Mouse (Mus musculus) cerebellum, adult 2 months (tissue): ENCODE measurements around the gene Myh1. TPM values are rescaled to one million over a fixed set of nuclear protein-coding genes. Genes with fewer than 3 reads are reported as not detected.

ENCODE experiments used
- DNase-seq, 2 experiments: peaks; one replicate each; pipeline ENCODE4 v3.0.0; 2021
- H3K27ac ChIP-seq: fragments of 200-500 bp; 2 replicates; pipeline ENCODE4 v1.5.1; 2012; ENCODE audit warnings: low read length, control low read depth, inconsistent platforms; ENCODE audit not compliant: insufficient read depth
- H3K27me3 ChIP-seq: fragments of 200-500 bp; 2 replicates; pipeline ENCODE4 v1.6.1; 2012; ENCODE audit warnings: inconsistent platforms, mild to moderate bottlenecking, low read length, moderate library complexity; ENCODE audit not compliant: control insufficient read depth, insufficient read depth
- H3K4me1 ChIP-seq: fragments of 200-500 bp; 2 replicates; pipeline ENCODE4 v1.6.1; 2011; ENCODE audit warnings: low read length; ENCODE audit not compliant: control insufficient read depth, insufficient read depth
- H3K4me3 ChIP-seq: fragments of 200-500 bp; replicated peaks from 2 replicates; pipeline ENCODE3; 2011; ENCODE audit warnings: mild to moderate bottlenecking, low read depth, low read length, control low read depth; ENCODE audit not compliant: insufficient read depth
- CTCF ChIP-seq: fragments of 200-500 bp; IDR thresholded peaks from 2 replicates; pipeline ENCODE4 v1.5.1; 2011; ENCODE audit warnings: low read depth, mild to moderate bottlenecking, control low read depth, low read length, moderate library complexity, borderline replicate concordance; ENCODE audit not compliant: insufficient read depth
- POLR2A ChIP-seq: fragments of 200-500 bp; IDR thresholded peaks from 2 replicates; pipeline ENCODE4 v1.6.1; 2011; ENCODE audit warnings: low read length, control low read depth, borderline replicate concordance; ENCODE audit not compliant: insufficient read depth
- WGBS: fragments of 180-500 bp; shearing (Covaris S2); methylation state at CpG from one replicate; pipeline ENCODE4 v1.1.7; 2018; 5-methylcytosine and 5-hydroxymethylcytosine counted together
- polyA plus RNA-seq: library from polyadenylated mRNA; depleted of rRNA; stranded (reverse); fragments of >200 nt; gene quantifications from 2 replicates; pipeline ENCODE4 v1.2.3, GENCODE M21; 2012

The Myh1 gene
- polyA plus RNA-seq, 1 experiment: not detected

GRCm38 (mm10) chr11:67190814-67191213 is 9.0 kb upstream of the Myh1 start:
- no peak for TF ChIP-seq POLR2A
- TF ChIP-seq CTCF: no peak
- Histone ChIP-seq H3K4me3 (no peak overlapping the region), H3K27me3 (no peaks in the 10 kb centered on the region), H3K27ac (no peak overlapping the region), H3K4me1 (no peaks in the 10 kb centered on the region)
- no peak for DNase-seq
- WGBS: 89% methylated on average over 2 of the region's 2 CpGs

GRCm38 (mm10) chr11:67191496-67191895 is 8.4 kb upstream of the Myh1 start:
- TF ChIP-seq CTCF (no peak), POLR2A (no peak)
- WGBS: 91% methylated on average over 14 of the region's 14 CpGs
- Histone ChIP-seq H3K4me3 (no peak overlapping the region), H3K4me1 (no peaks in the 10 kb centered on the region), H3K27me3 (no peaks in the 10 kb centered on the region), H3K27ac (no peak overlapping the region)
- no peak for DNase-seq

DNA sequence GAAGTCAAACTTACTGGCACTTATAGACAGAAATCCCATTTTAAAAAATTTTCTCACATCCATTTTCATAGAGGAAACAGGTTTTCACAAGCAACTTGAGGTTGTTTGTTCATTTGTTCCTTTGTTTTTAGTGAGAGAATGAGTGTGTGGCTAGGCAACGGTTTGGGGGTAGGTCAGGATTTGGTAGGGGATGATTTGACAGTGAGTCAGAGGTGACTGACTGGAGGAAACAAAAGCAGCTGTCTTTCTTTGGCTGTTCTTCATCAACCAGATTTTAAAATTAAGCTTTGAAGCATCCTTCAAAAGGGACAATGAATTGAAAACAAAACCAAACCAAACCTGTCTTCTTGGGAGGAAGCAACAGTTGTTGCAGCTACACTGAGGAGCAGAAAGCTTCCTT is 531 bp upstream of the Myh1 start:
- Histone ChIP-seq H3K27me3 (no peaks in the 10 kb centered on the region), H3K4me3 (no peak overlapping the region), H3K4me1 (no peaks in the 10 kb centered on the region), H3K27ac (no peak overlapping the region)
- TF ChIP-seq CTCF (no peak), POLR2A (no peak)
- no peak for DNase-seq
- 33% methylated on average over 1 of the region's 1 CpGs for WGBS

DNA sequence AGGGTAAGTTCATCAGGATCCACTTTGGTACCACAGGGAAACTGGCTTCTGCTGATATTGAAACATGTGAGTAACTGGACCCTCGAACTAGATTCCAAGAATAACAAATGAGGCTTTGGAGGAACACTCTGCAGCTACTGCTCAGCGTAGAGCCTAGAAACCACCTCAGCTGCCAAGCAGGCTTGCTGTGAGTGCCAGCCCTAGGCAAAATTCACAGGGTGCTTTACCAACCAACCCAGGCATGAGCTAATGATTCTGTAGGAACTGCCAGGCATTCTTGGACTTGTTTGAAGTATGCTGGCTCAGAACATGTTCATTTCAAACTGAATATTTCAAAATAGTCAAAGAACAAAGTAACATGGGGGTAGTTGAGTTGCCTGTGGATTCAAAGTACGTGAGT is 4.9 kb downstream of the Myh1 start:
- no peak for DNase-seq
- Histone ChIP-seq H3K4me1 (no peaks in the 10 kb centered on the region), H3K27ac (no peak overlapping the region), H3K27me3 (no peaks in the 10 kb centered on the region), H3K4me3 (no peak overlapping the region)
- WGBS: 26% methylated on average over 3 of the region's 3 CpGs
- TF ChIP-seq CTCF: no peak
- TF ChIP-seq POLR2A: no peak

DNA sequence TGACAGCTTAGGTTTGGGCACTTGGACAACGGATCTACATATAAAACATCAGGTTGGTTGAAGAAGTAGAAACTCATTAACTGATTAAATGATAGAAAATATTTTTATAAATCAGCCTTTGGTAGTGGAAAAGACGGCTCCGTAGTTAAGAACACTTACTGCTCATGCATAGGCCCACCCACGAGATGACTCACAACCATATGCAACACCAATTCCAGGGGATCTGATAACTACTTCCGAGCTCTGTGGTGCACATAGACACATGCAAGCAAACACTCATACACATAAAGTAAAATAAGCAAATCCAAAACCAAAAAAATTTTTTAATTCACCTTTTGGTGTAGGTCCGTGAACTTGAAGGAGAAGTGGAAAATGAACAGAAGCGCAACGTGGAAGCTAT is 22.0 kb downstream of the Myh1 start:
- Histone ChIP-seq H3K4me1 (no peaks in the 10 kb centered on the region), H3K27ac (no peak overlapping the region), H3K4me3 (no peak overlapping the region), H3K27me3 (no peaks in the 10 kb centered on the region)
- no peak for DNase-seq
- 96% methylated on average over 8 of the region's 8 CpGs for WGBS
- TF ChIP-seq POLR2A: no peak

GRCm38 (mm10) chr11:67224466-67224865 is 24.6 kb downstream of the Myh1 start:
- Histone ChIP-seq H3K27me3 (no peaks in the 10 kb centered on the region), H3K4me1 (no peaks in the 10 kb centered on the region), H3K27ac (no peak overlapping the region), H3K4me3 (no peak overlapping the region)
- TF ChIP-seq CTCF (no peak), POLR2A (no peak)
- no peak for DNase-seq
- WGBS: 78% methylated on average over 3 of the region's 3 CpGs

DNA sequence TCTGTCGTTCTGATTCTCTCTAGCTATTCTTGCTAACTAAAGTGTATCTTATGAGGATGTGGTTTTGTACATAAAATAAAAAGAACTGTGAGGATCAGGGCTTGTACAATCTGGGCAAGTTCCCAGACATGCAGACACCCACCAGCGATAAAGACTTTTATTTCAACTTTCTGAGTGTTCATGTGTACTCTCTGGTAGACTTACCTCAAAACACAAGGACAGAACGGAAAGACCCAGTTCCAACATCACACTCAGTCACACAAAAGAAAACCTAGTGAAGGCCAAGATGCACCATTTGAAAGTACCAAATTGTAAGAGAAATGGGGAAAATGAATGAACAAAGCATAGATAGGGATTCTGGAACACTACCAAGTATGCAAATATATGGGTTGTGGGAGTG is 28.9 kb downstream of the Myh1 start:
- Histone ChIP-seq H3K4me1 (no peaks in the 10 kb centered on the region), H3K4me3 (no peak overlapping the region), H3K27me3 (no peaks in the 10 kb centered on the region), H3K27ac (no peak overlapping the region)
- no peak for DNase-seq
- no peak for TF ChIP-seq CTCF
- no peak for TF ChIP-seq POLR2A
- WGBS: 40% methylated on average over 3 of the region's 3 CpGs

DNA sequence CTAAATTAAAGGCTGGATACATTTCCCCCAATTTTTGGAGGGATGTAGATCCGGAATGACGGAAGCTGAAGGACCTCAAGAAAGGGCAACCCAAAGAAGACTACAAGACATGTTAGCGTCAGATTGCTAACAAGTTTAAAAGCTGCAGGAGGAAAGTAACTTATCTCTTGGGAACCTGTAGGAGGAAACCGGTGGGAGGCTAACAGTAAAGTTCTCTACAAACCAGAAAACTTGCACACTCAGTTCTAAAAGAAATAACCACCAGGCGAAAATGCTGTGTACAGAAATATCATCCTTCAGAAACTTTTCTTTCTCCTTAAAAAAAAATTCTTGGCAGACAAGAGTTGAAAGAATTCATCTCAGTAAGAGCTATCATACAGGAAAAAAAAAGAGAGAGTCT is 29.3 kb downstream of the Myh1 start:
- Histone ChIP-seq H3K4me1 (no peaks in the 10 kb centered on the region), H3K27me3 (no peaks in the 10 kb centered on the region), H3K4me3 (no peak overlapping the region), H3K27ac (no peak overlapping the region)
- no peak for TF ChIP-seq POLR2A
- no peak for TF ChIP-seq CTCF
- 61% methylated on average over 5 of the region's 5 CpGs for WGBS
- no peak for DNase-seq
